Mouse (Mus musculus) stomach, embryonic 15.5 days (tissue): ENCODE data around the gene Tigit. TPM values are rescaled to one million over a fixed set of nuclear protein-coding genes. Genes with fewer than 3 reads are reported as not detected.

ENCODE experiments used
- ATAC-seq: fragments of 200-750 bp; cut with Nextera tagmentation; 2 replicates; pipeline ENCODE4 v1.8.0; 2017; ENCODE audit warnings: low read depth, moderate number of reproducible peaks, moderate TSS enrichment; ENCODE audit not compliant: insufficient read depth, low FRiP score
- H3K27ac ChIP-seq: fragments of 300-500 bp; sonication (generic); 2 replicates; pipeline ENCODE4 v1.5.1; 2015; ENCODE audit warnings: mild to moderate bottlenecking, inconsistent platforms
- H3K27me3 ChIP-seq: fragments of 300-500 bp; sonication (generic); replicated peaks from 2 replicates; pipeline ENCODE4 v1.6.1; 2015; ENCODE audit warnings: inconsistent platforms
- H3K36me3 ChIP-seq: fragments of 300-500 bp; sonication (generic); 2 replicates; pipeline ENCODE4 v1.6.1; 2015; ENCODE audit warnings: inconsistent platforms
- H3K4me1 ChIP-seq: fragments of 300-500 bp; sonication (generic); 2 replicates; pipeline ENCODE4 v1.6.1; 2015; ENCODE audit warnings: inconsistent platforms
- H3K4me2 ChIP-seq: fragments of 300-500 bp; sonication (generic); 2 replicates; pipeline ENCODE4 v1.6.1; 2015; ENCODE audit warnings: mild to moderate bottlenecking, inconsistent platforms
- H3K4me3 ChIP-seq: fragments of 300-500 bp; sonication (generic); replicated peaks from 2 replicates; pipeline ENCODE4 v1.5.1; 2015; ENCODE audit warnings: inconsistent platforms
- H3K9ac ChIP-seq: fragments of 300-500 bp; sonication (generic); 2 replicates; pipeline ENCODE4 v1.6.1; 2015; ENCODE audit warnings: inconsistent platforms
- H3K9me3 ChIP-seq: fragments of 300-500 bp; sonication (generic); 2 replicates; pipeline ENCODE4 v1.6.1; 2016; ENCODE audit warnings: inconsistent platforms
- WGBS: fragments of 180-500 bp; shearing (Covaris S2); methylation state at CpG from one replicate; pipeline ENCODE4 v1.1.7; 2015; 5-methylcytosine and 5-hydroxymethylcytosine counted together
- polyA plus RNA-seq: library from polyadenylated mRNA; unstranded; fragments of >200 nt; fragmentation: Nextera tagmentation; extraction: Ambion mirVana; gene quantifications from 2 replicates; pipeline ENCODE4 v1.2.1, GENCODE M21; 2015

Tigit gene
- polyA plus RNA-seq, 1 experiment from 2014 or later = not detected

GRCm38 (mm10) chr16:43695852-43696251 lies 31.9 kb upstream of the Tigit start:
- Histone ChIP-seq H3K4me3 (no peak overlapping the region), H3K4me1 (no peaks in the 10 kb centered on the region), H3K36me3 (no peaks in the 10 kb centered on the region), H3K9ac (no peak overlapping the region), H3K9me3 (no peaks in the 10 kb centered on the region), H3K27me3 (no peaks in the 10 kb centered on the region), H3K27ac (no peak overlapping the region), H3K4me2 (no peak overlapping the region)
- no peak for ATAC-seq
- WGBS = 77% methylated on average over 7 of the region's 7 CpGs

DNA sequence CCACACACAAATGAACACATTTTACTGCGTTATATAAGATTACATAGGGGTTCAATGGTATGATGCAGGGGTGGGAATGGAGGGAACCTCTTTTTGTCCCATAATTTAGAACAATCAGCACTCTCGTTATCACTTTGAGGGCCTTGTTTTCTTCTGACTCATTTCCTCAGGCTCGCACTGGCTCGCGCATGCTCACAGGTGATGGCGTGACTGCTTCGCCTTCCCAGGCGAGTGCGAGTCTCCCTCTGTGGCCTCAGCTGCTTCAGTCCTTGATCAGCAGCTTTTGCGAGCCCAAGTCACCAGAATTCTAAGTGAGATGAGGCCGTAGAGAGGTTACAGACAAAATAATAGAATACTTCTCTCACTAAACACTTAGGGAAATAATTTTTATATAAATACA lies 30.2 kb upstream of the Tigit start:
- 91% methylated on average over 11 of the region's 11 CpGs for WGBS

DNA sequence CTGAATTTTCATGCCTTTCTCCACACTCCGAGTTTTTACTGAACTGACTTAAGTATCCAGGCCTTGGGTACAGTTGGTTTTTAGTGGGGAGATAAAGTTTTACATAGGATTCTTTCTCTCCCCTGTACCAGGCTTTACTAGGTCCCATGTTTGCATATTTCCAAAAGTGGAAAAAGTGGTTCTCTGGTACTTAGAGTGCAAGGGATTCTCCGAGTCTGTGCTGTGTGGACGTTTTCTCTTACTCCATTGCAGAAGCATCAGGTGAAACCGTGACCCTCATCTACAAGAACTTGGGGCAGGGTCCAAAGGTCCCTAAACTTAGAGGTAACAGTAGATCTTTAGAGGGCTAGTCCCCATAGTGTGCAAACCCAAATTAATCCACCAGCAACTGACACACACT lies 28.7 kb upstream of the Tigit start:
- H3K27ac ChIP-seq = no peak overlapping the region
- no peaks in the 10 kb centered on the region for H3K27me3 ChIP-seq
- H3K9ac ChIP-seq = no peak overlapping the region
- no peaks in the 10 kb centered on the region for H3K36me3 ChIP-seq
- H3K9me3 ChIP-seq = no peaks in the 10 kb centered on the region
- WGBS = 88% methylated on average over 4 of the region's 4 CpGs
- no peak overlapping the region for H3K4me3 ChIP-seq
- H3K4me1 ChIP-seq = no peaks in the 10 kb centered on the region
- ATAC-seq = no peak
- no peak overlapping the region for H3K4me2 ChIP-seq

More for the DNA sequence above, 30.2 kb upstream of the Tigit start:
- no peak for ATAC-seq
- H3K4me2 ChIP-seq = no peak overlapping the region
- no peak overlapping the region for H3K4me3 ChIP-seq
- H3K27me3 ChIP-seq = no peaks in the 10 kb centered on the region
- no peaks in the 10 kb centered on the region for H3K4me1 ChIP-seq
- no peak overlapping the region for H3K27ac ChIP-seq
- no peaks in the 10 kb centered on the region for H3K36me3 ChIP-seq
- no peaks in the 10 kb centered on the region for H3K9me3 ChIP-seq
- no peak overlapping the region for H3K9ac ChIP-seq

- Histone ChIP-seq H3K36me3 (no peaks in the 10 kb centered on the region), H3K4me1 (no peaks in the 10 kb centered on the region), H3K9ac (no peak overlapping the region), H3K9me3 (no peaks in the 10 kb centered on the region), H3K27me3 (no peaks in the 10 kb centered on the region), H3K4me2 (no peak overlapping the region), H3K4me3 (no peak overlapping the region), H3K27ac (no peak overlapping the region)
- WGBS = 89% methylated on average over 5 of the region's 5 CpGs
- ATAC-seq = no peak
Measured at GRCm38 (mm10) chr16:43691741-43692140, 27.8 kb upstream of the Tigit start.

DNA sequence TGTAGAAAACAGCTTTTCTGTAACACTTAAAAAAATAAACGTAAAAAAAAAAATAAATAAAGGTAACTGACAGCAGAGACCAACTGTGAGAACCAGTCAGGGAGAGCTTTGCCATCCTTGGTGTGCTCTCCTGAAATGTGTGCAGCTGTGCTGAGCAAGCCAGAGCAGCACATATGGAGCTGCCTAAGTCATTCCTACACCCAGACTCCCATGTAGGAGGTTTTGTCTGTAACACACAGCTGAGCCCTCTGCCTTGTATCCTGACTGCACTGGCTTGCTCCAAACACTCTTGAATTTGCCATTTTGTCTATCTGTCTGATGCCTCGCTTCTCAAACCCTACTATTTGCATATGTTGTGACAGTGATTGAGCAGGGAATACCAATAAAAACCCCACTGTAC lies 27.0 kb upstream of the Tigit start:
- ATAC-seq = no peak
- WGBS = 76% methylated on average over 2 of the region's 2 CpGs
- H3K4me2 ChIP-seq = no peak overlapping the region
- no peak overlapping the region for H3K9ac ChIP-seq
- no peaks in the 10 kb centered on the region for H3K36me3 ChIP-seq
- no peaks in the 10 kb centered on the region for H3K27me3 ChIP-seq
- no peaks in the 10 kb centered on the region for H3K9me3 ChIP-seq
- no peak overlapping the region for H3K27ac ChIP-seq
- no peak overlapping the region for H3K4me3 ChIP-seq
- no peaks in the 10 kb centered on the region for H3K4me1 ChIP-seq

DNA sequence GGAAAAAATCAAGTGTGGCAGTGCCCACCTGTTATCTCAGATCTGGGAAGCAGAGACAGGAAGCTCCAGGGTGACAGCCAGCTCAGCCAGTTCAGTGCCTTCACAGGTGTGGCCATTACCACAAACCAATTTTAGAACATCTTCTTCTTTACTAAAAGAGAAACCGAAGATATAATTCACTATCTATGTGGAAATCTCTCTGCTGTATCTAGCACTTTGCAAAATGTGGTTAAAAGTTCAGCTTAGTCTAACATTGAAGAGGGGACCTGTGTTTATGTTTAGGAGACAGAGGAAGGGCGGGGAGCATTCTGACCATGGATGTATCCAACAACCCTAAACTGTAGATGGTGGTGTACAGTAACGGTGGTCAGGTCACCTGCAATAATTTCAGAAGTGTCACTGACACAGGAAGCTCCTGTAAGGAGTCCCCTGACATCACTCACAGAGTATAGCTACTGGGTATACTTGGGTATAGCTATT lies 26.3 kb upstream of the Tigit start:
- no peaks in the 10 kb centered on the region for H3K36me3 ChIP-seq
- 81% methylated on average over 3 of the region's 3 CpGs for WGBS
- no peaks in the 10 kb centered on the region for H3K27me3 ChIP-seq
- no peak overlapping the region for H3K4me2 ChIP-seq
- H3K4me1 ChIP-seq = no peaks in the 10 kb centered on the region
- H3K9ac ChIP-seq = no peak overlapping the region
- H3K27ac ChIP-seq = no peak overlapping the region
- no peak for ATAC-seq
- no peak overlapping the region for H3K4me3 ChIP-seq
- H3K9me3 ChIP-seq = no peaks in the 10 kb centered on the region

GRCm38 (mm10) chr16:43687968-43688367 lies 24.0 kb upstream of the Tigit start:
- Histone ChIP-seq H3K4me3 (no peak overlapping the region), H3K4me1 (no peaks in the 10 kb centered on the region), H3K4me2 (no peak overlapping the region), H3K36me3 (no peaks in the 10 kb centered on the region), H3K9ac (no peak overlapping the region), H3K27me3 (no peaks in the 10 kb centered on the region), H3K27ac (no peak overlapping the region), H3K9me3 (no peaks in the 10 kb centered on the region)
- WGBS = 63% methylated on average over 2 of the region's 2 CpGs
- ATAC-seq = no peak

GRCm38 (mm10) chr16:43674400-43674799 lies 10.5 kb upstream of the Tigit start:
- H3K4me2 ChIP-seq = no peak overlapping the region
- H3K9ac ChIP-seq = no peak overlapping the region
- no peaks in the 10 kb centered on the region for H3K27me3 ChIP-seq
- no peak for ATAC-seq
- no peaks in the 10 kb centered on the region for H3K9me3 ChIP-seq
- H3K4me1 ChIP-seq = no peaks in the 10 kb centered on the region
- H3K4me3 ChIP-seq = no peak overlapping the region
- WGBS = 70% methylated on average over 3 of the region's 3 CpGs
- H3K27ac ChIP-seq = no peak overlapping the region
- H3K36me3 ChIP-seq = no peaks in the 10 kb centered on the region

GRCm38 (mm10) chr16:43672697-43673096 lies 8.8 kb upstream of the Tigit start:
- no peaks in the 10 kb centered on the region for H3K27me3 ChIP-seq
- no peaks in the 10 kb centered on the region for H3K9me3 ChIP-seq
- H3K27ac ChIP-seq = no peak overlapping the region
- H3K9ac ChIP-seq = no peak overlapping the region
- no peak for ATAC-seq
- no peak overlapping the region for H3K4me2 ChIP-seq
- H3K4me1 ChIP-seq = no peaks in the 10 kb centered on the region
- no peak overlapping the region for H3K4me3 ChIP-seq
- H3K36me3 ChIP-seq = no peaks in the 10 kb centered on the region

GRCm38 (mm10) chr16:43671972-43672371 lies 8.0 kb upstream of the Tigit start:
- Histone ChIP-seq H3K9ac (no peak overlapping the region), H3K27ac (no peak overlapping the region), H3K4me2 (no peak overlapping the region), H3K9me3 (no peaks in the 10 kb centered on the region), H3K36me3 (no peaks in the 10 kb centered on the region), H3K4me3 (no peak overlapping the region), H3K27me3 (no peaks in the 10 kb centered on the region), H3K4me1 (no peaks in the 10 kb centered on the region)
- ATAC-seq = no peak
- WGBS = 92% methylated on average over 1 of the region's 1 CpGs

DNA sequence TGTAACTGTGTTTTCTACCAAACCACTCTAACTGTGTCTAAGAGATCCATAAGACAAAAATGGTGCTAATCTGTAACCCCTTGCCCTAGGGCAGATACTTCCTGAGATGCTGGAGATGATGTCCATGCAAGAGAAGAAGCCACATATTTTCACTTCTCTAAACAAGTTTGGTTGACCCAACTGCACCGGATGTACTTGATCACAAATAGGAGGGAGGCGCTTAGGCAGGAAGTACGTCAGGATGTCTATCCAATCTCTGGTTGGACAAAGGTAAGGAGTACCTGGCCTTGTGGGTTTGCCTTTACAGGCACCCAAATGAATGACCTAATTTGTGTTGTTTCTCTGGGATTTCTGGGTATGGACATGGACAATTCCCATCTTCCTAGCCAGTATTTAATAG lies 4.3 kb upstream of the Tigit start:
- Histone ChIP-seq H3K27me3 (no peaks in the 10 kb centered on the region), H3K4me1 (no peaks in the 10 kb centered on the region), H3K4me3 (no peak overlapping the region), H3K9ac (no peak overlapping the region), H3K27ac (no peak overlapping the region), H3K4me2 (no peak overlapping the region), H3K36me3 (no peaks in the 10 kb centered on the region), H3K9me3 (no peaks in the 10 kb centered on the region)
- 88% methylated on average over 3 of the region's 3 CpGs for WGBS
- ATAC-seq = no peak

- no peak overlapping the region for H3K4me2 ChIP-seq
- no peaks in the 10 kb centered on the region for H3K27me3 ChIP-seq
- ATAC-seq = no peak
- no peaks in the 10 kb centered on the region for H3K9me3 ChIP-seq
- H3K9ac ChIP-seq = no peak overlapping the region
- H3K27ac ChIP-seq = no peak overlapping the region
- no peaks in the 10 kb centered on the region for H3K4me1 ChIP-seq
- H3K36me3 ChIP-seq = no peaks in the 10 kb centered on the region
- H3K4me3 ChIP-seq = no peak overlapping the region
Measured at GRCm38 (mm10) chr16:43664861-43665260, 915 bp upstream of the Tigit start.
